ENCODE assay signal across 19 mouse cellular contexts in genomic region chr9:105970901-105971300, GRCm38 (mm10). TPM values are rescaled to one million over a fixed set of nuclear protein-coding genes. Genes with fewer than 3 reads are reported as not detected.
"Had no signal": no experiment of that assay in that cellular context is flagged by ENCODE, and none has a peak within 500 bp of the region (broad histone marks: within the 10 kb centered on the region; RNA-seq: fewer than 3 reads in every experiment).

No protein-coding gene starts in this region.

- H3K4me3 ChIP-seq: layer of hippocampus, adult 2 months; limb, embryonic 13.5 days; midbrain, embryonic 10.5 days; myocyte; neural tube, embryonic 15.5 days had no signal

- H3K4me2 ChIP-seq: limb, embryonic 13.5 days; neural tube, embryonic 15.5 days had no signal

- H3K4me1 ChIP-seq: limb, embryonic 13.5 days; midbrain, embryonic 10.5 days; neural tube, embryonic 15.5 days had no signal

- H3K36me3 ChIP-seq: limb, embryonic 13.5 days; midbrain, embryonic 10.5 days; neural tube, embryonic 15.5 days had no signal

- H3K27me3 ChIP-seq: neural tube, embryonic 15.5 days had no signal

- H3K27ac ChIP-seq: kidney, postnatal 0 days; layer of hippocampus, adult 2 months; limb, embryonic 13.5 days; liver, embryonic 14.5 days; midbrain, embryonic 10.5 days; neural tube, embryonic 15.5 days had no signal

- DNase-seq: kidney, adult 9 months; kidney, postnatal 4 days; left cerebral cortex, postnatal 4 days; lung, adult 18-20 months; lung, postnatal 10 days; lung, postnatal 4 days; midbrain, embryonic 14.5 days; retina, postnatal 1 day; right cerebral cortex, postnatal 4 days; spleen, adult 18-20 months; thymus, adult 18-20 months; thymus, postnatal 14 days had no signal

- H3K9me3 ChIP-seq: limb, embryonic 13.5 days; midbrain, embryonic 10.5 days; neural tube, embryonic 15.5 days had no signal

- H3K9ac ChIP-seq: limb, embryonic 13.5 days; liver, embryonic 14.5 days; neural tube, embryonic 15.5 days had no signal

RNA-seq across cellular contexts. Expression of gene Col6a5, which starts 10.5 kb away (rescaled TPM):
- polyA plus RNA-seq: midbrain, embryonic 10.5 days; myocyte had no signal
